Mouse (Mus musculus) heart, postnatal 4 days (tissue): ENCODE measurements around the gene Nolc1. TPM values are rescaled to one million over a fixed set of nuclear protein-coding genes. Genes with fewer than 3 reads are reported as not detected.

Experiments used
- DNase-seq: peaks from one replicate; pipeline ENCODE4 v3.0.0; 2021
- total RNA-seq, 2 experiments: library from RNA; stranded (reverse); gene quantifications; 2 replicates each; pipeline ENCODE4 v1.2.3; 2021

Nolc1 gene
- total RNA-seq, result 10 to 100 TPM; 31.4 to 32.0 TPM

DNA sequence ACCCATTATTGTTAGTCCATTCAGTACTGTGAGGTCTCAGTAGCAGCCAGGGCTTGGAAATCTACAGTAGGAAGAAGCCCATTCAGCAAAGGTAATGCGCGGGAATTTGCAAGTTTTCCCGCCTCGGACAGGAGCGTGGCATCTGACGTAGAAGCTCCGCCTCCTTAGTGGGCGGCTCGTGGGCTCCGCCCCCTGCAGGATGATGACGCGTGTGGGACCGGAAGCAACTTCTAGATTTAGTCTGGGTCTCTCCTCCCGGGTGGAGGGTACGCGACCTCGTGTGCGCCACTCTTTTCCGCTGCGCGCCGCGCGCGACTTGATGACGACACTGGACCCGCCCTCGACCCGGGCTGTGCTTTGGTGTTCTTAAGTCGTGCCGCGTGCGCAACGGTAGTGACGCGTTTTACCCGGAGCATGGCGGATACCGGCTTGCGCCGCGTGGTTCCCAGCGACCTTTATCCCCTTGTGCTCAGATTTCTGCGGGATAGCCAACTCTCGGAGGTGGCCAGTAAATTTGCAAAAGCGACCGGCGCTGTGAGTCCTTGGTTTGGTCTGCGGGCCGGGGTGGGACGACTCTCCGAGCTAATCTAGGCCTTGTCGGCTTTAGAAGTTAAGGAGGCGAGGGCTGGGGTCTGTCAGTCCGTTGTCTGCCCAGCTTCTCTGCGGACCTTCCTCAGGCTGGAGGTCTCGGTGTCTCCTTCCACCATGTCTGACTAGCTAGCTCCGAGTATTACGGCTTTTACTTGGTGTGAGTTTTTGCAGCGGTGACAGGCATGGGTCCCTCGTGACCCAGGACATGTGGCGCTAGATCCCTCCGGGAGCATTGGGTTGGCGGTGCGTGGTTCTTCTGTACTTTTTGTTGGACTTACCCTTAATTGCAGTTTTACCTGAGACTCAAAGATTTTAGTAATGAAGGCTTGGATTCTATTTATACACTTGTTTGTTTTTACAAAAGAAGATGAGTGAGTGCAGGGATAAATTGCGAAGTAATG is at the start of gene Nolc1:
Gene Nolc1 (plus strand): TSS at position 248 of the 992 bp plus-strand sequence.
- peak; percentile 99 for DNase-seq

DNA sequence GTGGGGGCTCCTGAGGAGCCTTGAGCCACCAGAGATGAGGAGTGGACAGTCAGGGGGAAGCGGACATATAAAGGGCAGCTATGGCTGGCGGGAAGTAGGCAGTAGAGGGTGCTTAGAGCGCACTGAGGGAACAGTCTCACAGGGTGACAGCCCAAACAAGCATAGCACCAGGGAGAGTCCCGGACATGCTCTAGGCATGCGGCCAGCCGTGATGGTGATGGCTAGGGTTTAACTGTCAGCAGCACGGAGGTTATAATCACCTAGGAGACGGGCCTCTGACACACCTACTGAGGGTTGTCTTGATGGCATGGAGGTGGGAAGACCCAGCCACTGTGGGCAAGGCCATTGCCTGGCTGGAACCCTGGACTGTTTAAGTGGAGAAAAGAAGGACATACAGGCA is 49.1 kb upstream of the Nolc1 start:
- peak; percentile 72 for DNase-seq

DNA sequence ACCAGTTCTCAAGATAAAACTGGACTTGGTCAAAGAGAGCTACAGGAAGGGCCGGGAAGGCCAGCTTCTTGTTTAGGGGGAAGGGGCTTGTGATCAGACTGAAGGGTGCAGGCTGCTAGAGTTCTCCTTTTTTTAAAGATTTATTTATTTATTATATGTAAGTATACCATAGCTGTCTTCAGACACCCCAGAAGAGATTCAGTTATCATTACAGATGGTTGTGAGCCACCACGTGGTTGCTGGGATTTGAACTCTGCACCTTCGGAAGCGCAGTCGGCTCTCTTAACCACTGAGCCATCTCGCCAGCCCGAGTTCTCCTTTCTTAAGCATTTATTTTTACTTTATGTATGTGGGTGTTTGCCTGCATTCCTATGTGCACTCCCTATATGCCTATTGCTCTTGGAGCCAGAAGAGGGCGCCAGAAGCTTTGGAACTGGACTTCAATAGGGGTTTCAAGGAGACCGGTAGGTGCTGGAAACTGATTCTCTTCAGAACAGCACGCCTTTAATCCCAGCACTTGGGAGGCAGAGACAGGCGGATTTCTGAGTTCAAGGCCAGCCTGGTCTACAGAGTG is 46.8 kb upstream of the Nolc1 start:
- no peak for DNase-seq

DNA sequence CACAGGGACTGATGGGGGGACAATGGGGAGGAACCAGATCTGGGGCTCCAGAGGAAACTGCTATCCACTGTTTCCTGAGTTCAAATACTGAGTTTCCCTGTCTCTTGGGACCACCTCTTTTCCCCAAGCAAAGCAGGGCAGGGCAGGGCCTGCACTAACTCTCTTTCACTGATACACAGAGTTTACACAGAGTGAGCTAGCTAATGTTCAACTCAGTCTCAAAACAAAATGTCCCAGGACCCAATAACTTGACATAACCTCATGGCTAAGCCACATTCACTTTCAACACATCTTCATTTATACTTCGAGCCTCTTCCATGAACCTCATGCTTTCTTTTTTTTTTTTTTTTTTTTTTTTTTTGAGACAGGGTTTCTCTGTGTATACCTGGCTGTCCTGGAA is 46.0 kb upstream of the Nolc1 start:
- no peak for DNase-seq

DNA sequence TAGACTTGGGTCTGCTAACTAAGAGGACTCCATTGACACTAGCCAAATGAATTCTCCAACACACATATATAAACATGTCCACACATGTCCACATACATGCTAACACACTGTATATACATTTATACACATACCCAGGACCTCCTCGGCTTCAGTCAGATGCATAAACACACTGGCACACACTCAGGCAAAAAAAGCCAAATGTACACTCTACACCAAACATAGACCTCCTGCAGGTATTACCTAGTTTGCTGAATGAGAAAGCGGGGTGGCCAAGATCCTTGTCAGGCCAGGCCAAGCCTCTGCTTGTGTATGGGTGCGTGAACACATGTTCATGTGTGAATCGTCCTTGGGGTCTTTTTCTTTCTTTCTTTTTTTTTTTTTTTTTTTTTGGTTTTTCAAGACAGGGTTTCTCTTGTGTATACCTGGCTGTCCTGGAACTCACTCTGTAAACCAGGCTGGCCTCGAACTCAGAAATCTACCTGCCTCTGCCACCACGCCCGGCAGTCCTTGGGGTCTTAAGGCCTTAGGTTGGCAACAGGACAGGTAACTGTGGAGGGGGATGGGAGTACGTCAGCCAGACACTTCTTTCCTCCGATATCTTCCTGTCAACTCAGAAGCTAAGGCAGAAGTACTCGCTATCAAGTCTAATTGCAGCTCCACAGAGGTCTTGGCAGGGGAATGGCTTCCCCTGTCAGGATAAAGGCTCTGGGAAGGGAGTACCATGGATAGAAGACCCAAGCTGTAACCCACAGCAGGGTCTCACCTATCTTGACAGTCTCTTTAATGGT is 45.3 kb upstream of the Nolc1 start:
- DNase-seq, result no peak

DNA sequence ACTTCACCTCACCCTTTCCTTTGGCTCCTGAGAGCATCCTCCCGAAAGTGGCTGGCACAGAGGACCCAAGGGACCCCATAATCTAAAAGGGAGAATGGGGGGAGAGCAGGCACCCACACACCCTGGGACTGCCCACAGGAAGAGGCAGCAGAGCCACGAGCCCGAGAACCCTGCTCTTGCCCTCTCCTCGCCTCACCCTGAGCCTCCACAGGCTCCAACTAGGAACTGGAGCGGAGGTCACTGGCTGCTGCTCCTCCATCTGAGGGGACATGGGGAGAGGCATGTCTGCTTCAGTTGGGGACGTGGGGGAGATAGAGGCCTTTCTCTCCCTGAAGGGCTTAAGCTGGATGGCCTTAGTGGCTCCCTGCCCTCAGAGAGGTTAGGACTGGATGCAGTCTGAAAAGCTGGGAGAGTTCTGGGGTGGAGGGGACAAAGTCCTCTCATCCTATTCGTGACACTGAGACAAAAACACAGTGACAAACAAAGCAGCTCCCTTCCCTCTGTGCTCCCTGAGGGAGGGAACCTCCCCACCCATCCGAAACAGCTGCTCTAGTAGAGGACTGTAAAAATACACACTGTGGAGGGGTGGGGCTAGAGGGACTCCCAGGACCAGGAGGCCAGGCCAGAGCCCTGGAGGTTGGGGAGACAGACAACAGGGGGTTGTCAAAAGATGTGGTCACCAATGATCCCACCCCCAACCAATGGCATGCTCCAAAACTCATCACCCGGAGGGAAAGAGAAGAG is 43.8 kb upstream of the Nolc1 start:
- DNase-seq, result no peak

DNA sequence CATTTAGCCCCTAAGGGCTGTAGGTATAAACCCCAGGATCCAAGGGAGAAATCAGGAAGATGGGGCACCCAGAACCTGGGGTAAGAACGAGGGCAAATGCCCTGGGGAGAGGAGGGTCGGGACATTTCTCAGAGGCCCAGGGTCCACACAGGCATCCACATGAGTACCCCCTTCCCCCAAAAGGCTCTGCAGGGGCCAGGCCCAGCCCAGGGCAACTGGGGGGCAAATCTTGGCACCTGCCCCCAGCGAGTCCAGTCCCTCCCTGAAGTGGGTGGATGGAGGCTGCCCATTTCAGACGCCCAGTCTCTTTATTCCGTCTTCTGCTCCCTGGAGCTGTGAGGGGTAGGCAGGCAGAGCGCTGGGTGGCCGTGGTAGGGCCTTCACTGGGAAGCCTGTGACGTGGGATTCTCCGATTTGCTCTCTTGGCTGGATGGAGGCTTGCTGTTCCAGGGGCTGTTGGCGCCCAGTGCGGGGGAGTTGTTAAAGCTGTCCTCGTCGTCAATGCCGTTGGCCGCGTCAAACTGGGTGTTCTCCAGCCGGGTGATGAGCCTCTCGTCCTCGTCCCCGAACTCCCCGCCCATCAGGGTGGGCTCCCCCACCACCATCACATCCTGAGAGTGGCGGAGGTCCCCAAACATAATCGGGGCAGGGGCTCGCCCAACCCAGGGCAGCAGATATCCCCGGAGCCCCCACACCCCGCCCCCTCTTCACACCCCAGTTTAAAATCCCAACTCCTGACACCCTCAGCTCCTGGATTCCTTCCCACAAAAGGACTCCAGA is 42.7 kb upstream of the Nolc1 start:
- no peak for DNase-seq

DNA sequence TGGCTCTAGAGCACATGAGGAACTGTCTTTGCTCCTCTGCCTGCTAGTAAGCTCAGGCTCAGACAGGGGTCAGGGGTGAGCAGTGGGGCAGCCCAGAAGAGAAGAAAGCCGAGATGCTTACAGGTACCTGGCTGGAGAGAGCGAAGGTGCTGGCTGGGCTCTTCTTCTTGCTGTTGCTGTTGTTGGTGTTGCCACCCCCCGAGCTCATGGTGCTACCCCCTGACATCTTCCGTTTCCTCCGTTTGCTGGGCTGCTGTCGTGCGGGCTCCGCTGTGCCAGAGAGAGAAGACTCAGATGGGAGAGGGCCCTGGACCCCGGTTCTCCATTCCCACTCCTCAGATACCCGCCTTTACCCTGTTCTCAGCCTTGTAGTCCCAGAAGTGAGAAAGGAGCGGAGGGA is 41.8 kb upstream of the Nolc1 start:
- no peak for DNase-seq

DNA sequence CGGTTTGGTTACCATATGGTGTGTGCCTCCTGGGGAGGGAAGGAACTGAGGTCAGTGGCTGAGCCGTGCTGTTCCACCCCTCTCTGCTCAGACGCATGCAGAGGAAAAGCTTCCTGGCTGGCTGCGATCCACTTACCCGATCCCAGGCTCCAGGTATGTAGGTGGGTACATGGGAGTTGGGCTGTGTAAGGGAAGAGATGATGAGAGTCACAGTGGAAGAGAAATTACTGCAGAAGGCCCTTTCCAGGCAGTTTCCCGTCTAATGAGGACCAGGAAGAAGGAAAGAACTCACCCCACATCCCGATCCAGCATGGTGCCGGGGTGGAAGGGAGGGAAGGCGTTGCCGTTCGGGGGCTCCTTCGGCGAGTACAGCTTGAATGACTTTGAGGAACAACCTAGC is 39.7 kb upstream of the Nolc1 start:
- no peak for DNase-seq

DNA sequence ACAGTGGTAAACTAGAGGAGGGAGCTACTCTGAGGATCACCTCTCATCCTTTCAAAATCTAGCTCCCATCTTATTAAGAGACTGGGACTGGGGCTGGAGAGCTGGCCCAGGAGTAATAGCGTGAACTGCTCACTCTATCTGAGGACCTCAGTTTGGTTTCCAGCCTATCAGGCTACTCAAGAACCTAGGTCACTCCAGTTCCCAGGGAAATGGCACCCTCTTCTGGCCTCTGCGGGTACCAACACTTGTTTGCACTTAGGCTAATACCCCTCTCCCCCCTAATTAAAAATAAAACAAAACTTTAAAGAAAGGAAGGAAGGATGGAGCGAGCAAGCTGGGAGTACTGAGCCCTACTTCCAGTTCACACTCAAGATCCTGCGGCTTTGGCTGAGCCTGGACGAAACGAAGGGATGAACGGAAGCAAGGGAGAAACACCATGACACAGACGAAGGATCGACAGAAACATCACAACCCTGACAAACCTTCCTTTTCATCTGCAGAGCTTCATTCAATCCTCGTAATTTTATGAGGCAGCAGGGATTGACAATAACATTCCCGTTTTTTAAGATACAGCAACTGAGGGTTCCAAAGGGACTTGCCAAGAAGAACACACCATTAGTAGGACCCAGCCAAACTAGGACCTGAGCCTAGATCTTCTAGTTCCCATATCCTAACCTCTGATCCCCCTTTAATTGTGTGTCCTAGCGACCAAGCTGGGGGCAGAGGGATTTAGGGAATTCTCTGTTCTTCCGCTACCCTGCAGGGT is 39.0 kb upstream of the Nolc1 start:
- peak; percentile 43 for DNase-seq

DNA sequence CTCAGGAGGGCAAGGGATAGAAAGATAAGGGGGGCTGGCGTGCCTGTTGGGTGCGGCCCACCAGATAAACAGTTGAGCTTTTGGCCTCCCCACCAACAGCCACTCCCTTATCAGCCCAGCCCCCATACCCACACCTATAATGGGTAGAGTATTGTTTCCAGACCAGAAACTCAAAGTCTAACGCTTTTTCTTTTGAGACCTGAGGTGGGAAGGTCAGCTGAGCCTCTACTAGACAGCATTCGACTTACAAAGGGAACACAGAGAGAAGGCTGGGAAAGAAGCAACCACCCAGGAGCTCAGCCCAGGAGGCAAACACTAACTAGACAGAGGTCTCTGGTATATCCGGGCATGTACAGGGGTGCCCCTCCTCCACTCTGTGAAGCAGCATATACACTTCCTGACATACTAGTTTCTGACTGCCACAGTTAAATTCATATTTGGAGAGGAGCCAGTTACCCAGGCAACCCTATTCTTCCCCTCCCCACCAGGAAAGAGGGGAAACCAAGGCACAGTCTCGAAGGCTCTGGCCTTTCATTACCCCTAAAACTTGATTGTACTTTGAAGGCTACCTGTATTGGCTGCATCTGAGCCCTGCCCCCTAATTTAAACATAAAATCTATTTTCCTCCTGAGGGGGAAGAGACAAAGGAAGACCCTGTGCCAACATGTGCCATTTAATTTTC is 38.3 kb upstream of the Nolc1 start:
- no peak for DNase-seq

DNA sequence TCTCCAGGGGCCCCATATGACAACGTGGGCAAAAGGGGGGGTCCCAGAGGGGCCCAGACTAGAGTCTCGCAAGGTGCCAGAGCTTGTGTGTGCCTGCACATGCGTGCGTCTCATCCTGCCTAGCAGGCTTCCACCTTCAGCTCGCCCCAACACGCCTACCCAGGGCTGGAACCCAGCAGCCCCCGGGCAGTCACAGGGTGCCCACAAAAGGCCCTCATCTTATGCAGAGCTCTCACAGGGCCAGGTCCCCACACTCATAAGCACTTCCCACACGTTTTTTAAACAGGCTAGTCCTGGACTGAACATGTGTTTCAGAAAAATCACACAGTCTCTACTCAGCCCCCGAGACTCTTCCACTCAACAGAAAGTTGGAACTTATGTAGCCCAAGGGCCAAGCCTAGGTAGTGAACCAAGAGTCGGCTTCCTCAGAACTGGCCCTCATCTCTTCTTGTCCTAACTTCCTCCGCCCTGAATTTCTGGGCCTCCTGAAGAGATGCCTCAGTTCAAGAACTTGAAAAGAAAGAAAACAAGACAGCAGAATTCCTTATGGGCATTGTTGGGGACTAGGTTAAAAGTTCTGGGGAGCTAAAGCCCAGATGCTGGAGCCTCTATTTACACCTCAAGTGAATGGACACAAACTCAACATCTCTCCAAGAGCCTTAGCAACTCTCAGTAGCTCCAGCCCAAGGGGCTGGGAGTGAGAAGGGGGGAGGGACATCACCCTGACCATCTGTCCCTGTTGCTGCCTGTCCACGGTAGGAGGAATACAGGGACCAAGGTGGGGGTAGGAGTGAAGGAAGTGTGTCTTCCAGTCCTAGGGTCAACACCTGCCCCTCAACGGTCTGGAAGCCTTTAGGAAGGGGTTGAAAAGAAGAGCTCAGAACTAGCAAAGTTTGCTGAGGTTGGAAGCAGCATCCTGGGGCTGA is 37.5 kb upstream of the Nolc1 start:
- no peak for DNase-seq

DNA sequence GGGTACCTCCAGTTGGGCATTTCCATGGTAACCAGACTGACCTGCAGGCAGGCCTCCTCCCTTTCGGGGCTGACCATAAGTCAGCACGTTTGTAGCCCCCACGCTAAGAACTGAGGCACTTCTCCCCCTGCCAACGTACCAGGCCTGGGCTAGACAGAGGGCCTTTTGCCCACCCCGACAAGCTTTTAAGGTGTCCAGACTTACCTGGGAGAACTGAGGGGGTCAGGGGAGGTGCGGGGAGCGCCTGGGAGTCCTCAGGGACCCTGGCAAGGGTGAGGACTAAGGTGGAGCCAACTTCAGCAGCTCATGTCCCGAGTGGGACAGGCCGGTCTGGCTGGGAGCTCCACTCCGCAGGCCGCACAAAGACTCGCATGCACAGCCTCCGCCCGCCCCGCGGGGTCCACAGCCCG is 36.8 kb upstream of the Nolc1 start:
- DNase-seq, result peak; percentile 31

DNA sequence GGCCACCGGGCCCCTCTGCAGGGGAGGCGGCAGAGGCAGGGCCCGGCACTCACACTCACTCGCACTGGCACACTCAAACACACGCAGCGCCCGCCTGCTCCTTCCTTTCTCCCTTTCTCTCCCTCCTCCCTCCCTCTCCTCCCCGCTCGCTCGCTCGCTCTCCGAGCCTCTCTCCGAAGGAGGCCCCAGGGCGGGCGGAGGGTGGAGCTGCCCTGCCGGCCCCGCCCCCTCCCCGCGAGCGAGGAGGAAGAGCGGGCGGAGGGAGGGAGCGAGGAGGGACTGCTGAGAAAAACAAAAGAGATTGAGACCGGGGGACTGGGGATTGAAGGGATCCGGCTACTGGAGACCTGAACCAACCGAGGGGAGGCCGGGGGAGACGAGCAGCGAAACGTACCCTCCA is 36.2 kb upstream of the Nolc1 start:
- peak; percentile 90 for DNase-seq

DNA sequence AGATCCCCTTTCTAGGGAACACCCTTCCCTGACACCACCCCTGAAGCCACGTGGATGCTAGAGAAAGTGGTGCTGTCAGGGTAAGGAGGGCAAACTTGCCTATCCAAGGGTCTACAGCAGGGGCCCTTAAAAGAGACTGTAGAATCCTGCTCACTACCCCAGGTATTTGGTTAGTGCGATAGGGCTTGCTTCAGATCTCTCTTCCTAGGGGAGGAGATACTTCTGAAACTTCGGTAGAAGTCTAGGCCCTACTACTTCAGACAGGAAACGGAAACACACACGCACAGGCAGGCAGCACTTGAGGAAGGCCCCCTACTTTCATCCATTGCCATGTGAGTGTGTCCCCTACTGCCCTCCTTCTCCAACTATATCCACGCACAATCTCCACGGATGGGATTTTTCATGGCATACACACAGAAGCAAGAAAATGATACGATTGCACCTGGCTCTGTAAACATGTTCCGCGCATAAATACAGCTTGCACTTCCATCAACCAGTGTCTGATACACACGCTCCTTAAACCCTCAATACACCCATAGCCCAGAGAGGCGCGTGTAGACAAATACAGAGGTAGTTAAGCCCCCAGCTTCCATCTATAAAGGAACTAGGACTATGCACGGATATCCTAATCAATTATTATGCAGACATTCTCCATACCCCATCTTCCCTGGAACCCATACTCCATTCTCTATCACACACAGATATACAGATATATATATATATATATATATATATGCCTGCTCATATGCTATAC is 35.3 kb upstream of the Nolc1 start:
- no peak for DNase-seq

DNA sequence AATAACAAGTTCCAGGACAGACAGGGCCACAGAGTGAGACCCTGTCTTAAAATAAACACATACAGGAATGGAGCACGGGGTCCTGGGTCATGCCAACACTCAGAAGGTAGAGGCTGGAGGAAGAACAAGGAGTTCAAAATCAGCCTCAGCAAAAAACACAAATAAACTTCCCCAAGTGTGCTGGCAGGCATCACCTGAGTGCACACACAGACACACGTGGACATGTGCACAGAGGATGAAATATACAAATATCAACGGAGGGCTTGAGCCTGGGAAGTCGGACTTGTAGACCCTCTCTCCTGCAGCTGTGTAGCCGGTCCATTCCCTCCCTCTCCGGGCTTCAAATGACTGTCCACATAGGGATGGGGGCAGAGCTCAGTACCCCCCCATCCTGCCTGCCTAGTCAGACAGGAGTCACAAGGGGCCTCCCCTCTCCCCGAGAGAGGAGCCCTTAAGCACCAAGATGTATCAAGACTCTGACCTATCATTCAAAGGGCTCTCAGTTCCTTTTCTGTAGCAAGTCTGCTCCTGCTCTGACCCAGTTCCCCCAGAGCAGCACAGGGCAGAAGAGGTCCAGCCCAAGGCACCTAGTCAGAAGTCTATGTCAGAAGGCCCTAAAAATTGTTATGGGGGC is 34.2 kb upstream of the Nolc1 start:
- DNase-seq, result no peak

DNA sequence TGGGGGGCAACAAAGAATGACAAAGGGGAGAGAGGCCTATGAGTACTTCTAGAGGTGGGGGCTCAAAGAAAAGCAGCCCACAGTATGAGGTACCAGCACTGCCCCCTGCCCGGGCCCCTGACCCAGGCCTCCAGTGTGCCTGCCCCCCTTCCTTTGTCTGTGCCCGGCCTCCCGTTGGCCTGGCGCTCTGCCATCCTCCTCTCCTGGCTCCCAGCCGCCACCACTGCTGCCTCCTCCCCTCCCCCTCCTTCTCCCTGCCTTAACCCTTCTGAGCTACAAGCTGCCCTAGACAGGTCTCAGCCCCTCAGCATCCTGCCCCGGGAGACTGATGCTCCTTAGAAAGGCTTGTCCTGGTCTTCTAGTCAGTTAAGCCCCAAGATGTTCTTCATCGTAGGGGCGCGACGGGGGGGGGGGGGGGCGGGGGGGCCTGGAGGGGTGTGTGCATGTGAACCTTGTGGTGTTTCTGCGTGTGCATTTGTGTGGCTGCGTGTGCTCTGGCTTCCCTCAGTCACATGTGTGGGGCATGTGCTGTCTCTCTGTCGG is 33.7 kb upstream of the Nolc1 start:
- peak; percentile 96 for DNase-seq
